In genomic region chr12:56416106-56416505, GRCm38 (mm10) we compare ENCODE assay signal across 25 mouse cellular contexts.
"Had no signal": no experiment of that assay in that cellular context is flagged by ENCODE, and none has a peak within 500 bp of the region (broad histone marks: within the 10 kb centered on the region; RNA-seq: fewer than 3 reads in every experiment).

No protein-coding gene starts in this region.

- H3K27ac ChIP-seq: embryonic facial prominence, embryonic 10.5 days; embryonic facial prominence, embryonic 12.5 days; embryonic facial prominence, embryonic 13.5 days; embryonic facial prominence, embryonic 15.5 days; forebrain, embryonic 10.5 days; forebrain, embryonic 12.5 days; forebrain, embryonic 13.5 days; forebrain, embryonic 15.5 days had no signal

- H3K4me1 ChIP-seq: embryonic facial prominence, embryonic 12.5 days; embryonic facial prominence, embryonic 13.5 days; embryonic facial prominence, embryonic 15.5 days; forebrain, embryonic 12.5 days; forebrain, embryonic 13.5 days had no signal

- H3K27me3 ChIP-seq: embryonic facial prominence, embryonic 12.5 days; embryonic facial prominence, embryonic 13.5 days; embryonic facial prominence, embryonic 15.5 days; forebrain, embryonic 15.5 days had no signal

- DNase-seq: cerebellum, adult 18-20 months; cerebellum, adult 2 months; cerebellum, adult 8-10 months; cerebellum, adult 9-11 months; cerebellum, postnatal 10 days; cerebellum, postnatal 14 days; cerebellum, postnatal 25 days; cerebellum, postnatal 36 days; embryo, embryonic 11 days; forebrain, postnatal 0 days; gastrocnemius, adult 2 months; gastrocnemius, postnatal 10 days; gastrocnemius, postnatal 14 days; gastrocnemius, postnatal 25 days; gastrocnemius, postnatal 36 days; heart, adult 11 months had no signal

- H3K9ac ChIP-seq: embryonic facial prominence, embryonic 12.5 days; embryonic facial prominence, embryonic 13.5 days; embryonic facial prominence, embryonic 15.5 days; forebrain, embryonic 12.5 days; forebrain, embryonic 13.5 days; forebrain, embryonic 15.5 days; forebrain, postnatal 0 days had no signal

- H3K9me3 ChIP-seq: embryonic facial prominence, embryonic 10.5 days; embryonic facial prominence, embryonic 12.5 days; embryonic facial prominence, embryonic 13.5 days; embryonic facial prominence, embryonic 15.5 days; forebrain, embryonic 10.5 days; forebrain, embryonic 12.5 days; forebrain, embryonic 13.5 days; forebrain, embryonic 15.5 days had no signal

- H3K4me3 ChIP-seq: embryonic facial prominence, embryonic 10.5 days; embryonic facial prominence, embryonic 12.5 days; embryonic facial prominence, embryonic 13.5 days; embryonic facial prominence, embryonic 15.5 days; erythroblast, embryonic 14.5 days; forebrain, embryonic 10.5 days; forebrain, embryonic 12.5 days; forebrain, embryonic 13.5 days; forebrain, embryonic 15.5 days; gastrocnemius, adult 2 months had no signal

- H3K36me3 ChIP-seq: embryonic facial prominence, embryonic 10.5 days; embryonic facial prominence, embryonic 12.5 days; embryonic facial prominence, embryonic 13.5 days; embryonic facial prominence, embryonic 15.5 days; forebrain, embryonic 10.5 days; forebrain, embryonic 12.5 days; forebrain, embryonic 15.5 days had no signal

- H3K4me2 ChIP-seq: embryonic facial prominence, embryonic 12.5 days; embryonic facial prominence, embryonic 13.5 days; embryonic facial prominence, embryonic 15.5 days; forebrain, embryonic 12.5 days; forebrain, embryonic 13.5 days; forebrain, embryonic 15.5 days had no signal
